Mouse (Mus musculus): ENCODE data around the gene Nt5dc2. TPM values are rescaled to one million over a fixed set of nuclear protein-coding genes. Genes with fewer than 3 reads are reported as not detected.

Gene Nt5dc2
- polyA plus RNA-seq, 1 experiment from 2014 or later, result 341 TPM

DNA sequence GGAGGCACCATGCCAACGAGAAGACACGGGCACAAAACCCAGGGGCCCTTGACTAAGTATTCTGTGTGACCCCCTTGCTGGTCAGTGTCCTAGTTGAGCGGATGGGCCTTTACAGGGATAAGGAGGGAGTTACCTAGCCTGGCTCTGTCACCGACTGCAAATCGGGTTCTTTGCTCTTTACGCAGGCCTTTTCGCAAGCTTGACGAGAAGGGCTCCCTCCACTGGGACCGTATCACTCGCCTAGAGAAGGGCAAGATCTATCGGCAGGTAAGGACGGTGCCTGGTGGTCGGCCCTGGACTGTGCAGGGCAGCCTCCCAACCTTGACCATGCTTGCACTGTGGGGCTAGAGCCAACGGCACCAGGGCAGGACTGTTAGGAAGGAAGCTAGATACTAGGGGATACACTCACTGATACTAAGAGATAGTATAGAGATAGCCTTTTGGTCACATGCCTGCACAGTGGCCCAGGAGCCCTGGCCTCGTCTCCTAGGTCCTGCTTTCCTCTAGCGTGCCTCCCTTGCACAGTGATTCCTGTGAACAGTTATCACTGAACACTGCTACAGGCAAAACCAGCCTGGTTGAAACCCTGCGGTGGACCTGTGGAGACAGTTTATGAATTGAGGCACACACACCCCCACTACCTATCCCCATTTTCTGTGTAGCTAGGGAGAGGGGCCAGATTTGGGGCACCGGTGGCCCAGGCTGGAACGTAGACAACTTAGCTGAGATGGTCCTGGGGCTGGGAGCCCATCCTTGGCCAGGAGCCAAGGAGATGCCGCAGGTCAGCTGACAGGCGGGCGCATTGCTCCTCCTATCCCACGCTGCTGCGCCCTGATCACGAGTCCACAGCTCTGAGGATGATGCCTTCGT lies 5.8 kb downstream of the Nt5dc2 start:
- Histone ChIP-seq H3K27ac (no peak overlapping the region), H3K27me3 (no peaks in the 10 kb centered on the region), H3K9me3 (no peaks in the 10 kb centered on the region), H3K9ac (no peak overlapping the region), H3K36me3 (peaks cover 77% of the 10 kb centered on the region), H3K4me3 (no peak overlapping the region), H3K4me2 (replicated peaks) (no peak overlapping the region), H3K4me1 (peaks cover 31% of the 10 kb centered on the region)
- 93% methylated on average over 26 of the region's 26 CpGs for WGBS
- no peak for ATAC-seq (ENCODE audit: low FRiP score, low read depth)

DNA sequence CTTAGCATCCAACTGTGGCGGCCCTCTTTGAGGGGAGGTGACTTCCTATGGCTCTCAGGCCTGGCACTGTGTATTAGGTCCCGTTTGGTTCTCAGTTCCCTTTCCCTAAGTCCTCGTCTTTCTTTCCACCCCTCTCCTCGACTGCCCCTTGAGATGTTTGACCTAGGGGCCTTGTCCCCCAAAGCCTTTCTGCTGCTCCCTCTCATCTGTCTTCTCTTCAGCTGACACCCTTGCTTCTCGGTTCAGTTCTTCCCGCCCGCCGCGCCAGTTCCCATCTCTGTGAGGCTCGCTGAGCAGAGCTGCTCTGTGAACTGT lies 6.4 kb downstream of the Nt5dc2 start:
- no peaks in the 10 kb centered on the region for H3K9me3 ChIP-seq
- H3K27me3 ChIP-seq, result no peaks in the 10 kb centered on the region
- peaks cover 25% of the 10 kb centered on the region for H3K4me1 ChIP-seq
- H3K4me3 ChIP-seq, result no peak overlapping the region
- ATAC-seq (ENCODE audit: low FRiP score, low read depth), result no peak
- H3K36me3 ChIP-seq, result peaks cover 83% of the 10 kb centered on the region
- H3K4me2 ChIP-seq (replicated peaks), result no peak overlapping the region
- H3K27ac ChIP-seq, result no peak overlapping the region; the same call in 1 of the 2 replicates
- 87% methylated on average over 10 of the region's 10 CpGs for WGBS
- H3K9ac ChIP-seq, result no peak overlapping the region

DNA sequence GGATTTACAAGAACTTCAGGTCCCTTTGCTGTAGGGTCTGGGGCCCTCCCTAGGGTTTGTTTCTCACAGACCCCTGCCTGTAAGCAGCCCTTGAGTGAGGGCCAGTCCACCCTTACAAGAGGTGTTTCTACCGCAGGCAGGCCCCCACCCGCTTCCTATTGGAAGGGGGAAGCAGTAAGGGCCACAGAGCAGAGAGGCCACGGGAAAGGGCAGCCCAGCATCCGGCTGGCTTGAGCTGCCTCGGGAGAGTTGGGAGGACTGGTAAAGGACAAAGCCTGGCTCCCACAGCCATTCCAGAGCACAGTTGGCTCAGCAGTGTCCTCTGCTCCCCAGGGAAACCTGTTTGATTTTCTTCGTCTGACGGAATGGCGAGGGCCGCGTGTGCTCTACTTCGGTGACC lies 6.9 kb downstream of the Nt5dc2 start:
- no peak for ATAC-seq (ENCODE audit: low FRiP score, low read depth)

GRCm38 (mm10) chr14:31138219-31138896 lies 7.5 kb downstream of the Nt5dc2 start:
- H3K36me3 ChIP-seq, result peaks cover 89% of the 10 kb centered on the region
- H3K27ac ChIP-seq, result no peak overlapping the region
- H3K9ac ChIP-seq, result no peak overlapping the region
- H3K4me1 ChIP-seq, result peaks cover 14% of the 10 kb centered on the region
- H3K27me3 ChIP-seq, result no peaks in the 10 kb centered on the region
- no peak overlapping the region for H3K4me3 ChIP-seq
- WGBS, result 87% methylated on average over 23 of the region's 35 CpGs
- no peaks in the 10 kb centered on the region for H3K9me3 ChIP-seq
- no peak overlapping the region for H3K4me2 ChIP-seq (replicated peaks)
- no peak for ATAC-seq (ENCODE audit: low FRiP score, low read depth)

More for the DNA sequence above, 6.9 kb downstream of the Nt5dc2 start:
- 81% methylated on average over 11 of the region's 11 CpGs for WGBS
- H3K27me3 ChIP-seq, result no peaks in the 10 kb centered on the region
- no peak overlapping the region for H3K4me3 ChIP-seq
- H3K4me2 ChIP-seq (replicated peaks), result no peak overlapping the region
- H3K4me1 ChIP-seq, result peaks cover 20% of the 10 kb centered on the region
- H3K9me3 ChIP-seq, result no peaks in the 10 kb centered on the region
- no peak overlapping the region for H3K9ac ChIP-seq
- peak overlapping the region; percentile 22; the same call in 1 of the 2 replicates for H3K27ac ChIP-seq
- H3K36me3 ChIP-seq, result peaks cover 89% of the 10 kb centered on the region

- Histone ChIP-seq H3K27me3 (no peaks in the 10 kb centered on the region), H3K36me3 (peaks cover 89% of the 10 kb centered on the region), H3K27ac (no peak overlapping the region), H3K4me3 (no peak overlapping the region), H3K4me2 (replicated peaks) (no peak overlapping the region), H3K4me1 (peaks cover 8% of the 10 kb centered on the region), H3K9me3 (no peaks in the 10 kb centered on the region), H3K9ac (no peak overlapping the region)
- 94% methylated on average over 9 of the region's 9 CpGs for WGBS
- no peak for ATAC-seq (ENCODE audit: low FRiP score, low read depth)
Measured at GRCm38 (mm10) chr14:31138897-31139429, 8.1 kb downstream of the Nt5dc2 start.

GRCm38 (mm10) chr14:31139666-31140065 lies 8.8 kb downstream of the Nt5dc2 start:
- Histone ChIP-seq H3K4me2 (replicated peaks) (no peak overlapping the region), H3K9ac (no peak overlapping the region), H3K36me3 (peaks cover 82% of the 10 kb centered on the region), H3K27me3 (no peaks in the 10 kb centered on the region), H3K9me3 (no peaks in the 10 kb centered on the region), H3K4me3 (no peak overlapping the region), H3K4me1 (peaks cover 2% of the 10 kb centered on the region), H3K27ac (no peak overlapping the region)
- ATAC-seq (ENCODE audit: low FRiP score, low read depth), result no peak
- 89% methylated on average over 12 of the region's 12 CpGs for WGBS

- no peak overlapping the region for H3K27ac ChIP-seq
- WGBS, result 91% methylated on average over 15 of the region's 15 CpGs
- no peaks in the 10 kb centered on the region for H3K27me3 ChIP-seq
- no peak overlapping the region for H3K4me3 ChIP-seq
- no peaks in the 10 kb centered on the region for H3K4me1 ChIP-seq
- H3K9me3 ChIP-seq, result no peaks in the 10 kb centered on the region
- ATAC-seq (ENCODE audit: low FRiP score, low read depth), result no peak
- no peak overlapping the region for H3K4me2 ChIP-seq (replicated peaks)
- peaks cover 77% of the 10 kb centered on the region for H3K36me3 ChIP-seq
- H3K9ac ChIP-seq, result no peak overlapping the region
Measured at GRCm38 (mm10) chr14:31140141-31140540, 9.3 kb downstream of the Nt5dc2 start.

- Histone ChIP-seq H3K4me2 (replicated peaks) (no peak overlapping the region), H3K4me3 (no peak overlapping the region), H3K27ac (no peak overlapping the region), H3K9ac (no peak overlapping the region), H3K4me1 (no peaks in the 10 kb centered on the region), H3K9me3 (no peaks in the 10 kb centered on the region), H3K27me3 (no peaks in the 10 kb centered on the region), H3K36me3 (peaks cover 68% of the 10 kb centered on the region)
- WGBS, result 96% methylated on average over 14 of the region's 14 CpGs
- ATAC-seq (ENCODE audit: low FRiP score, low read depth), result no peak
Measured at GRCm38 (mm10) chr14:31141011-31141410, 10.2 kb downstream of the Nt5dc2 start.

GRCm38 (mm10) chr14:31145694-31146093 lies 14.8 kb downstream of the Nt5dc2 start:
- Histone ChIP-seq H3K27me3 (no peaks in the 10 kb centered on the region), H3K27ac (no peak overlapping the region), H3K36me3 (peaks cover 21% of the 10 kb centered on the region), H3K4me1 (no peaks in the 10 kb centered on the region), H3K4me3 (no peak overlapping the region), H3K9me3 (no peaks in the 10 kb centered on the region), H3K9ac (no peak overlapping the region), H3K4me2 (replicated peaks) (no peak overlapping the region)
- ATAC-seq (ENCODE audit: low FRiP score, low read depth), result no peak
- 89% methylated on average over 11 of the region's 11 CpGs for WGBS

DNA sequence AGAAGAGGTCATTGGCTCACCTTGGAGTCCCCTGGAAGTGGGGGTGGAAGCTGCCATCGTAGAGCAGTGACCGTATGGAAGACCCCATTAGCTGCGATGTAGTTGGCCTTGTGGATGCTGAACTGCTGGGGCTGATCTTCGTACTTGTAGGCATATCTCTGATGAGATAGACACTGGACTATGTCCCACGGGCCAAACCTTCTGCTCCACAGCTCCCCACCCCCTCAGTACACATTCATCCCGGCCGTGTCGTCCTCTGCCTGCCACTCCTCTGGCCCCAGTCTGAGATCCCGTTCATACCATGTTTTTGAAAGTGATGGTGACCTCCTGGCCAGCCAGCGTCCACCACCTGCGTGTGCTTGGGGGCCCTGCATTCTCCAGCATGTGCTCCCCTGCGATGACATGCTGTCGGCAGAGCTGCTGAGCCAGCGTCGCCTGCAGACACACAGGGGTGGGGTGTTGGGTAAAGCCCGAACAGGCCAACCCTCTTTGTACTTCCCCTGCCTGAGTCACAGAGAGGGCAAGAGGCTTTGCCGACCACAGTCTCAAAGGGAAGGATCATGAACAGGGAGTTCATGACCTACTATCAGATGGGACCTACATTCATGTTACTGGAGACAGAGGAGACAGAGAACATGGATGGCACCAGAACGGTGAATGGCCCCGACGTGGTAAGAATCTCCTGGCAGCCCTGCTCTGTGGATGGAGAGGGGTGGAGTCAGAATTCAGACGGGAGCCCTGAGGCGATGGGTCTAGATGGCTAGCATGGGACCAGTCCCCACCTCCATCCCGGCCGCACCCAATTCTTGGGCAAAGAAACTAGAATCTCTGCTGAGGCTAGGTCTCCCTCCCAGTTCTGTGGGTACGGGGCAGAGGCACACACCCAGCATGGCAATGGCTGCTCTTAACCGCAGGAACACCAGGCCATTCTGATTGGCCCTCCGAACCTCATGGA lies 29.6 kb downstream of the Nt5dc2 start:
- Histone ChIP-seq H3K4me2 (replicated peaks) (no peak overlapping the region), H3K9ac (no peak overlapping the region), H3K9me3 (no peaks in the 10 kb centered on the region), H3K36me3 (no peaks in the 10 kb centered on the region), H3K27ac (no peak overlapping the region), H3K4me1 (0 out of 2 replicates have a peak, but pooled peaks cover 3% of the 10 kb centered on the region), H3K4me3 (no peak overlapping the region), H3K27me3 (no peaks in the 10 kb centered on the region)
- ATAC-seq (ENCODE audit: low FRiP score, low read depth), result no peak
- 73% methylated on average over 27 of the region's 27 CpGs for WGBS

- H3K4me1 ChIP-seq, result peaks cover 9% of the 10 kb centered on the region
Measured at GRCm38 (mm10) chr14:31161191-31161590, 30.3 kb downstream of the Nt5dc2 start.

More at GRCm38 (mm10) chr14:31161191-31161590, 30.3 kb downstream of the Nt5dc2 start:
- no peak overlapping the region for H3K27ac ChIP-seq
- H3K9me3 ChIP-seq, result no peaks in the 10 kb centered on the region
- H3K4me3 ChIP-seq, result no peak overlapping the region
- no peak overlapping the region for H3K9ac ChIP-seq
- no peak for ATAC-seq (ENCODE audit: low FRiP score, low read depth)
- H3K4me2 ChIP-seq (replicated peaks), result no peak overlapping the region
- no peaks in the 10 kb centered on the region for H3K36me3 ChIP-seq
- no peaks in the 10 kb centered on the region for H3K27me3 ChIP-seq
- 89% methylated on average over 7 of the region's 7 CpGs for WGBS
